Mouse (Mus musculus) T-cell, adult 2 months (primary cell): ENCODE measurements at regions not wholly inside any gene's neighbourhood (a gene's known extent, or its start where the extent isn't known, plus 50 kb on each side); places are given as distances from the start of the nearest gene placed in this dataset.

ENCODE experiments used
- DNase-seq: peaks from one replicate; pipeline ENCODE4 v3.0.0; 2022; ENCODE audit warnings: low spot score

GRCm38 (mm10) chr1:166735545-166735944, 53.9 kb upstream of the Fmo9 start:
- DNase-seq = no peak

- DNase-seq = no peak
Measured at GRCm38 (mm10) chr1:166738029-166738428, 56.4 kb upstream of the Fmo9 start.

DNA sequence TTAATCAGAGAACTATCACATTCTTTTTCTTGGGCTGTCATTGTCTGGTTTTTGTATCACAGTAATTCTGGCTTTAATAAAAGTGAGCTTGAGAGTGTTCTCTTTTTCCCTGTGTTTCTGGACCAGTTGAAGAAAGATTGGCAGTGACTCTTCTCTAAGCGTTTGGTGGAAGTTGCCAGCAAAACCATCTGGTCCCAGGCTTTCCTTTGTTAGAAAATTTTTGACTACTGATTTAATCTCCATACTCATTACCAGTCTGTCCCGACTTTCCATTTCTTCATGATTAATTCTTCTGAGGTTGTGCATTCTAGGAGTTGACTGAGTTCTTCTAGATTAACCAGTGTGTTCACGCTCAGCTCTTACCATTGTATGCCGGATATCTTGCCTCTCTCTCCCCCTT, 68.6 kb upstream of the Fmo9 start:
- DNase-seq = no peak

GRCm38 (mm10) chr1:166750777-166751176, 69.1 kb upstream of the Fmo9 start:
- no peak for DNase-seq

GRCm38 (mm10) chr1:166751436-166751835, 69.8 kb upstream of the Fmo9 start:
- DNase-seq = no peak

DNA sequence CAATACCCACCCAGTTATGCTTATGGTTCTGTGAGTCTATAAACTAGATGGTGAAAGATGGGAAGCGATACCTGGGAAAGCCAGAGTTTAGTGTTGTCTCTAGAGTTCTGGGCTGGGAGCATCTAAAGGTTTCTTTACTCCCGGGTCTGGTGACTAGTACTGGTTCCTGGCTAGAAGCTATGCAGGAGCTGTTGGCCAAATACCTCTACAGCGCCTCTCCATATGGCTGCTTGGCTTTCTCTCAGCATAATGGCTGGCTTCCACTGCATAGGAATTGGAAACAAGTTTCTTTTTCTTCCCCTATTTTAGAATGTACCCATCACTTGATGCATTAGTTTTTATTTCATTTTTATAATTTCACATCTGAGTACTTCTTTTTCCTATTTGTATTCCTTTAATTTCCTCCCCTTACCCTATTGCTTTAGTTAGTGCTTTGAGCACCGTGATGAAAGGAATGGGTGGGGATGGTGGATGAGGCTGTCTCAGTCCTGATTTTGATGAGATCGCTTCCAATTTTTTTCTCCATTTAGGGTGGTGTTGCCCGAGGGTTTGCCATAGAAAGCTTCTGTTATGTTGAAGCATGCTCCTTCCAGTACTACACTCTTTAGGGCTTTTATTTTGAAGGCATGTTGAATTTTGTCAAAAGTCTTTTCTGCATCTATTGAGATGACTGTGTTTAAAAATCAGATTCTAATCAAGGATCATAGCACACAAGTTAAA, 71.5 kb upstream of the Fmo9 start:
- DNase-seq = no peak

DNA sequence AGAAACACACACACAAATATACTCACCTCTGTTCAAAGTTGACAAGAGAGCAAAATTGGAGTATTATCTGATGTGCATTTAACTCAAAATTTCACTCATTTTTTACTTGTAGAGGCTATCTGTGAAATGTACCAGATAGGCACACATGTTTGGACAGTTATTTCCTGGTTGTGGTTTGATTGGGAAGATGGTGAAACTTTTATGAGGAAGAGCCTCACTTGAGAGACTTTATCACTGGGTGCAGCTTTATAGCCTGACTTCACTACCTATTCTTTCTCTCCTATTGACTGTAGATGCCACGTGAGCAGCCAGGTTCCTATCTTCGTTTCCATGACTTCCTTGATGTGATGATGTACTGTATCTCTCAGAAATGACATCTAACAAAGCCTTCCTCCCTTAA, 77.3 kb upstream of the Fmo9 start:
- no peak for DNase-seq

- no peak for DNase-seq
Measured at GRCm38 (mm10) chr1:166773114-166773513, 91.5 kb upstream of the Fmo9 start.

GRCm38 (mm10) chr1:166782106-166782505, 100.5 kb upstream of the Fmo9 start:
- DNase-seq = no peak

- DNase-seq = no peak
Measured at GRCm38 (mm10) chr1:166787945-166788344, 106.3 kb upstream of the Fmo9 start.

- DNase-seq = no peak
Measured at GRCm38 (mm10) chr1:166788824-166789399, 107.3 kb upstream of the Fmo9 start.

DNA sequence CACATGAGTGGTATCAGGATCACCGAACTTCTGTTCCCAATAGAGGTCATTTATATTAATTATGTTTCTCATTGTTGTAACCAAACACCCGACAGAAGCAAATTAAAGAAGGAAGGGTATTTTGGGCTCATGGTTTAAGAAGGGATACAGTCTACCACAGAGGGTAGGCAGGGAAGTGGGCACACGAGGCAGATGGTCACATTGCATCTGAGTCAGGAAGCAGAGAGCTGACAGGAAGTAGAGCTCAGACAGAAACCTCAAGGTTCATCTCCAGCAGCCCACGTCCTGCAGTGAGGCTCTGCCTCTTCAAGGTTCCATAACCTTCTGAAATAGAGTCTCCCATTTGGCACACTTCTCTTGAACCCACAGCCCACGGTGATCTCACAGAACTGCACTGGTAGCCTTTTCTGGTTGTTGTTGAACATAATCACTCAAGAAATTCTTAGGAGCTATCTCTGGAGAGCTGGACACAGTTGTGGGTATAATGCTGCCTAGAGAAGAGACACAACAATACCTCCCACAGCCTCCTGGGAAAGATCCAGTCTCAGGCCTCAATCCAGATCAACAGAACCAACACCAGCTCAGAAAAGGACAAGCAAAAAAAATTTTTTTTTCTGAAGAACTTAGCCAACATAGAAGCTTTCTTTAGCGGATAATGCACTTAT, 111.5 kb upstream of the Fmo9 start:
- DNase-seq = no peak

- DNase-seq = no peak
Measured at GRCm38 (mm10) chr1:166793717-166794081, 112.1 kb upstream of the Fmo9 start.

DNA sequence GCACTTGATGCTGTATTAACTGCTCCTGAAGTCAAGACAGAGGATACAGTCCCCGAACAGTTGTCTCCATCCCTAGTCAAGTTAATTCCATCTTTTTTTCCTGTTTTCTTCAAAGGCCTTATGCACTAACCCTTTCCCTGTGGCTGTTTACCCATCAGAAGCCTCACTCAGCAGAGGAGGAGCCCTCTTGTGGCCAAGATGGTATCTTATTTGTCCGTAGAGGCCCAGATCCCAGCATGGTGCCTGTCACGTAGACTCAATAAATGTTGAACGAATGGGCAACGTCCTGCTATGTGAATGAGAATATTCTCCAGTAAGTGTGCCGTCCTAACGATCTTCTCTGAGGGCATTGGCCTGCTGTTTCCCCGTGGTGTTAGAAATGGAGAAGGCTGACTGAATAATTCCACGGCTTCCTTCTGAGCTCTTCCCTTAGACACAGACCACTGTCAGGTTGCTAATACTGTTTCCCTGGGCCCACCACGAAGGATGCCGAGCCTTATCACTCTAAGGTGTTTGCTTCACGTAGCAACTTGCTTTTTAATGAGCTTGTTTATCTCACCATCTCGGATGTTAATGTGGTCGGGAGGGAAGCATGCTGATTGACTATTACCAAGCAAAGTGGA, 113.1 kb upstream of the Fmo9 start:
- no peak for DNase-seq

DNA sequence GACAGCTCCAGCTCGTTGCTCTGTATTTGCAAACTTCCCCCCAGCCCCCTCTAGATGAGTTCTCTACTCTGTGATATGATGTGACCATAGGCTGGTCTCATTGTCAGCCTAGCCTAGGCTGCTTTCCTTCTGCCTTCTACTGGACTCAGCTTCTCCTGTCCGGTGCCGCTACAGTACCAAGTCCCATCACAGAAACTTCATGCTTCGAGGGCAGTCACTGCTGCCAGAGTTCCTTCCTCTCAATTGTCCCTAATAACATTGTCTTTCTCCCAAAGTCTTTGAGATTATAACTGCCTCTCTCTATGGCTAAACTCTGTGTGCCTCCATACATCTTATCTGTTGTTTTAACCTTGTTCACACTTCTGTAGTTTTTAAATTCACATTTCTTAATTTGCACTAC, 114.0 kb upstream of the Fmo9 start:
- no peak for DNase-seq

GRCm38 (mm10) chr1:166796362-166796925, 114.8 kb upstream of the Fmo9 start:
- no peak for DNase-seq

GRCm38 (mm10) chr1:166796931-166797330, 115.3 kb upstream of the Fmo9 start:
- DNase-seq = no peak

DNA sequence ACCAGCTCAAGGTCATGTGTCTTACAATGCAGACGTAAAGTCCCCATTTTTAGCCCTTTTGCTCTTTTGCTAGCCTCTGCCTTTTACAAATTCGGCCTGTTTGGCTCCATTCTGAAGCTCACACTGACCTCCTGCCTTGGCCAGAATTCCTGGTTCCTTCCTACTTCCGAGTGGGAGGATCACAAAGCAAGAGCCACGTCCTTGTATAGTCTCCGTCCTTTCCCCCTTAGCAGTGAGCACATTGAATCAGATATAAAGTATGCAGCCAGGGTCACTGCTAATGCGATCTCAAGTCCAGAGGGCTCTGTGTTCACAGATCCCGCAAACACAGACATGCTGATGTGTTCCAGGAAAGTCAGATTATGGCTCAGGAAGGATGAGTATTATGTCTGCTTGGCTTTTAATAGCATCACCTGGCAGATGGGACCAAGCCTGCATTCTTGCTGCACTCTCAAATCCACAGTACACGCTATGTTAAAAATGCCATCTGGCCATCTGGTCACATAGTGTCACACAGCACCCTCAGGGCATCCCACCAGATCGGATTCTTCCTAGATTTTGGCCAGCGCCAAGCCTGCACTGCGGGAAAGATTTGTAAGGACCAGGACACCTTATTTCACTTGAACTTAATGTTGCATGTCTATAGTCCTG, 119.4 kb upstream of the Fmo9 start:
- DNase-seq = no peak

- DNase-seq = no peak
Measured at GRCm38 (mm10) chr1:166801929-166802328, 120.3 kb upstream of the Fmo9 start.

DNA sequence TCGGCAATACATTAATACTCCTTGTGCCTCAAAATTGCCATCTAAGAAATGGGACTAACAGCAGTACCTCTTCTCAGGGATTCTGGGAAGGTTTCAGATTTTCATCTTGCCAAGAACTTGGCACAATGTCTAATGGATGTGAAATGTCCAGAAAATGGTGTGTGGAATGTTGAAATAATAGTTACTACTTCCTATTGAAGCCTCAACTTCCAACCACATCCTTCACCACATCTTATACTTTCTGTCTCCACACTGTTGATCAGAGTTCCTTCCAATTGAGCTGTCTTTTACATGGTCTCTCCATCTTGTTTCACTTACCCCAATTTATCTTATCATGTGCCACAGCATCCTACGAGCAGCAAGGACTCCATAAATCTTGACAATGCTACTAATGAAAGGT, 122.3 kb upstream of the Fmo9 start:
- DNase-seq = no peak

DNA sequence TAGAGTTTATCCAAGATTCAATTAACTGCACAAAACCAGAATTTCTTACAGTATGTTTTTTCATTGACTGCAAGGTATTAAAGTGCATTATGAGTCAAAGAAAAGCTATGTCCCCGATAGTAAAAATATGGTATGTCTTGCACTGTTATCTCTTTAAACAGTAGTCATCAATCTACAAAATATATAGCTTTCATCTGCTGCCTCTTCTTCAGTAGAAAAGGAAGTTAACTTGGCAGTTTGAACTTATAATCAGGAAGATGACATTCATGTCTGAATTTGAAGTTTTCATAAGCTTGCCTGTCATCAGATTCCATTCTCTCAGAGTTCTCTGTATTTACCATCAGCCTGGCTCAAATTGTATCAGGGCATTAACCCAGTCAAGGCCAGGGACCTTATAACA, 122.7 kb upstream of the Fmo9 start:
- DNase-seq = no peak
